Mouse (Mus musculus): ENCODE data around the gene Tas1r1.

DNA sequence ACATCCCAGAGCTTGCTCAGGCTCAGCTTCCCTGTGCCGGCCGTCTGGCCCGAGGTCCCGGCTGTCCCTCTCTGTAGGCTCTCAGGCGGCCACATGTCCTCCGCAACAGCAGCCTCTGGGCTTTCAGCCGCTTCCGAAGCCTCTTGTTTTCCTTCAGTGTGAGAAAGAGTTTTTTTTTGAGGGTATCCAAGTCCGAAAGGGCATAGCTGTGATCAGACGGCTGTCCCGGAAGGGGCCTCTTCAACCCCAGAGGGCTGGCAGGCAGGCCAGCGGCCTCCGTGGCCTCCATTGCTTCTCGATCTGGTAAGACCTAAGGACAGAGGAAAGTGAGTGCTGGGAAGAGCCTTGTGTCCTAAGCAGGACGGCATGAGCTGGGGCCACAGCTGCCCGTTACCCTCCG, 55.3 kb downstream of the Tas1r1 start:
- no peak for TF ChIP-seq MAFK (IDR thresholded peaks at IDR 0.05; ENCODE audit: insufficient read depth, low read depth, low read length)
- TF ChIP-seq HCFC1 (IDR thresholded peaks at IDR 0.05; ENCODE audit: borderline replicate concordance, insufficient read depth, low read length), result no peak
- TF ChIP-seq CHD2 (IDR thresholded peaks at IDR 0.05; ENCODE audit: low read depth, low read length), result no peak
- no peak for TF ChIP-seq ZC3H11A (IDR thresholded peaks at IDR 0.05; ENCODE audit: borderline replicate concordance, low read depth, low read length)
